Mouse (Mus musculus) heart, postnatal 0 days (tissue): ENCODE measurements around the gene Ripk3. TPM values are rescaled to one million over a fixed set of nuclear protein-coding genes. Genes with fewer than 3 reads are reported as not detected.

ENCODE experiments used
- ATAC-seq: fragments of 200-750 bp; cut with Nextera tagmentation; 2 replicates; pipeline ENCODE4 v1.8.0; 2017; ENCODE audit warnings: low read depth, moderate number of reproducible peaks, moderate library complexity; ENCODE audit not compliant: insufficient read depth
- DNase-seq: peaks from one replicate; pipeline ENCODE4 v3.0.0-alpha.2; 2016; ENCODE audit warnings: low spot score
- H3K27ac ChIP-seq: fragments of 300-500 bp; sonication (generic); 2 replicates; pipeline ENCODE4 v1.5.1; 2014; ENCODE audit warnings: low read depth, mild to moderate bottlenecking
- H3K27me3 ChIP-seq: fragments of 300-500 bp; sonication (generic); 2 replicates; pipeline ENCODE4 v1.6.1; 2014; ENCODE audit warnings: low read length, mixed read lengths; ENCODE audit not compliant: control insufficient read depth, insufficient read depth
- H3K36me3 ChIP-seq: fragments of 300-500 bp; sonication (generic); replicated peaks from 2 replicates; pipeline ENCODE4 v1.6.1; 2014; ENCODE audit warnings: low read length, mixed read lengths; ENCODE audit not compliant: control insufficient read depth, insufficient read depth
- H3K4me1 ChIP-seq: fragments of 300-500 bp; sonication (generic); 2 replicates; pipeline ENCODE4 v1.6.1; 2014; ENCODE audit warnings: antibody characterized with exemption; ENCODE audit not compliant: control insufficient read depth, insufficient read depth
- H3K4me2 ChIP-seq: fragments of 300-500 bp; sonication (generic); 2 replicates; pipeline ENCODE4 v1.6.1; 2014; ENCODE audit warnings: low read depth, mild to moderate bottlenecking, low read length, moderate library complexity
- H3K4me3 ChIP-seq: fragments of 300-500 bp; sonication (generic); 2 replicates; pipeline ENCODE4 v1.5.1; 2014; ENCODE audit warnings: low read depth, low read length
- H3K9ac ChIP-seq: fragments of 300-500 bp; sonication (generic); replicated peaks from 2 replicates; pipeline ENCODE4 v1.6.1; 2014; ENCODE audit warnings: low read depth, low read length, mixed read lengths
- H3K9me3 ChIP-seq: fragments of 300-500 bp; sonication (generic); replicated peaks from 2 replicates; pipeline ENCODE4 v1.6.1; 2016; ENCODE audit warnings: low read length; ENCODE audit not compliant: control insufficient read depth
- CTCF ChIP-seq: IDR thresholded peaks from 2 replicates; pipeline ENCODE4 v1.5.1; 2016; ENCODE audit warnings: antibody characterized with exemption, control low read depth, low read depth
- EP300 ChIP-seq: IDR thresholded peaks from 2 replicates; pipeline ENCODE4 v1.6.1; 2016; ENCODE audit warnings: antibody characterized with exemption, low read depth
- WGBS: fragments of 180-500 bp; shearing (Covaris S2); extraction: QIAGEN DNeasy Blood & Tissue Kit; methylation state at CpG from one replicate; pipeline ENCODE4 v1.1.7; 2014; 5-methylcytosine and 5-hydroxymethylcytosine counted together
- polyA plus RNA-seq: library from polyadenylated mRNA; unstranded; fragments of >200 nt; fragmentation: Nextera tagmentation; extraction: Ambion mirVana; gene quantifications from 2 replicates; pipeline ENCODE4 v1.2.1, GENCODE M21; 2015
- total RNA-seq: library from RNA; depleted of rRNA; stranded (reverse); fragments of >200 nt; gene quantifications from 2 replicates; pipeline ENCODE4 v1.2.3, GENCODE M21; 2014; ENCODE audit warnings: low replicate concordance

Ripk3 gene
- total and polyA plus RNA-seq, 2 experiments from 2014 or later, result 8.5 to 9.3 TPM

GRCm38 (mm10) chr14:55824481-55825215, 36.0 kb upstream of the Ripk3 start:
- ATAC-seq (no peak), DNase-seq (no peak)
- H3K4me3 ChIP-seq, result peak overlapping the region; percentile 70
- peaks cover 17% of the 10 kb centered on the region; the same call in 1 of the 2 replicates for H3K4me1 ChIP-seq
- H3K9ac ChIP-seq, result peak overlapping the region; percentile 86
- 4% methylated on average over 32 of the region's 32 CpGs for WGBS
- peak overlapping the region; percentile 91 for H3K27ac ChIP-seq
- H3K4me2 ChIP-seq, result peak overlapping the region; percentile 94
- no peak for TF ChIP-seq EP300
- TF ChIP-seq CTCF, result no peak
- H3K36me3 ChIP-seq, result no peaks in the 10 kb centered on the region
- H3K27me3 ChIP-seq, result peaks cover 16% of the 10 kb centered on the region
- no peaks in the 10 kb centered on the region for H3K9me3 ChIP-seq

- peaks cover 17% of the 10 kb centered on the region; the same call in 1 of the 2 replicates for H3K4me1 ChIP-seq
- peak overlapping the region; percentile 86 for H3K9ac ChIP-seq
- H3K36me3 ChIP-seq, result no peaks in the 10 kb centered on the region
- H3K9me3 ChIP-seq, result no peaks in the 10 kb centered on the region
- DNase-seq (peak; percentile 11), ATAC-seq (no peak)
- WGBS, result 13% methylated on average over 10 of the region's 10 CpGs
- peak overlapping the region; percentile 70 for H3K4me3 ChIP-seq
- peaks cover 16% of the 10 kb centered on the region for H3K27me3 ChIP-seq
- TF ChIP-seq CTCF (no peak), EP300 (no peak)
- H3K27ac ChIP-seq, result peak overlapping the region; percentile 91
- H3K4me2 ChIP-seq, result peak overlapping the region; percentile 94
Measured at GRCm38 (mm10) chr14:55824001-55824480, 35.4 kb upstream of the Ripk3 start.

GRCm38 (mm10) chr14:55822991-55823762, 34.5 kb upstream of the Ripk3 start, which contains the start of gene Nfatc4:
Gene Nfatc4 (plus strand): TSS chr14:55823144.
- Histone ChIP-seq H3K36me3 (no peaks in the 10 kb centered on the region), H3K27ac (peak within 1 kb of the TSS; percentile 91), H3K9me3 (no peaks in the 10 kb centered on the region), H3K27me3 (peaks cover 16% of the 10 kb centered on the region), H3K4me2 (peak within 1 kb of the TSS; percentile 94), H3K4me3 (peak within 1 kb of the TSS; percentile 70), H3K9ac (peak within 1 kb of the TSS; percentile 86), H3K4me1 (peaks cover 14% of the 10 kb centered on the region; the same call in 1 of the 2 replicates)
- under 1% methylated on average over 46 of the region's 46 CpGs for WGBS
- ATAC-seq (peak; percentile 75), DNase-seq (peak; percentile 82)
- TF ChIP-seq EP300 (no peak), CTCF (0 out of 2 replicates have a peak, but pooled peaks have one; percentile 1)

DNA sequence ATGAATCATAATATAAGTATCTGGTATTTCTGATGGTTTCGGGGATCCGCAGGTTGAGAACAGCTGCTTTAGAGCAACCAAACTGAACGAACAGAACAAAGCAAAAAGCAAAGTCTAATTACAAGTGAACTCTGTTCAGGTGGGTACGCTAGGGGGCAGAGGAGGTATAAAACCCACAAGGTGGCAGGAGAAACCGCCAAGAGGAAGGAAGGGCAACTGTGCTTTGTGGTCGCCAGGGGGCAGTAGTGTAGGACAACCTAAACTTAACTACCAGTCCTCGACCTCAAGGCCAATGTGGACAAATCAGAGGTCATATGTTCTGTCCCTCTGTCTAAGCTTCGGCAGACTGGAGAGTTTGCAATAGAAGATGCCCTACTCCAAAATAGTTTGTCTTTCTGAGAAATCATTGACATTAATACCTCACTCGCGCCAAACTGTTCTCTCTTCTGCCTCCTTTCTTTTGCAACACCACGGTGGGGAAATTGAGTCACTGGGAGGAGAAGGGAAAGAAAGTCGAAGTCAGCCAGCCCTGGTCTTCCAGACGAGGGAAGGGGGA, 33.8 kb upstream of the Ripk3 start:
- WGBS, result 5% methylated on average over 13 of the region's 13 CpGs
- no peaks in the 10 kb centered on the region for H3K9me3 ChIP-seq
- H3K27ac ChIP-seq, result peak overlapping the region; percentile 91
- peak overlapping the region; percentile 86 for H3K9ac ChIP-seq
- ATAC-seq (peak; percentile 66), DNase-seq (peak; percentile 93)
- no peak for TF ChIP-seq EP300
- peak; percentile 100 for TF ChIP-seq CTCF
- H3K27me3 ChIP-seq, result peaks cover 16% of the 10 kb centered on the region
- H3K36me3 ChIP-seq, result no peaks in the 10 kb centered on the region
- H3K4me2 ChIP-seq, result peak overlapping the region; percentile 94
- peaks cover 14% of the 10 kb centered on the region; the same call in 1 of the 2 replicates for H3K4me1 ChIP-seq
- H3K4me3 ChIP-seq, result peak overlapping the region; percentile 70

- Histone ChIP-seq H3K9ac (no peak overlapping the region), H3K36me3 (no peaks in the 10 kb centered on the region), H3K4me1 (peaks cover 16% of the 10 kb centered on the region), H3K9me3 (no peaks in the 10 kb centered on the region), H3K4me2 (no peak overlapping the region), H3K27me3 (peaks cover 10% of the 10 kb centered on the region; the same call in 1 of the 2 replicates), H3K4me3 (no peak overlapping the region), H3K27ac (no peak overlapping the region)
- ATAC-seq, result no peak
- TF ChIP-seq EP300 (no peak), CTCF (no peak)
- 77% methylated on average over 9 of the region's 9 CpGs for WGBS
- no peak for DNase-seq
Measured at GRCm38 (mm10) chr14:55820576-55820975, 31.9 kb upstream of the Ripk3 start.
